Mouse (Mus musculus) limb, embryonic 13.5 days (tissue): ENCODE results near the gene Gm27021. TPM values are rescaled to one million over a fixed set of nuclear protein-coding genes. Genes with fewer than 3 reads are reported as not detected.

Experiments
- ATAC-seq: fragments of 200-750 bp; cut with Nextera tagmentation; 2 replicates; pipeline ENCODE4 v1.8.0; 2017; ENCODE audit warnings: low read depth, moderate number of reproducible peaks, moderate TSS enrichment; ENCODE audit not compliant: low FRiP score
- H3K27ac ChIP-seq: fragments of 300-500 bp; sonication (generic); 2 replicates; pipeline ENCODE4 v1.5.1; 2015; ENCODE audit warnings: inconsistent platforms, mild to moderate bottlenecking, moderate library complexity
- H3K27me3 ChIP-seq: fragments of 300-500 bp; sonication (generic); 2 replicates; pipeline ENCODE4 v1.6.1; 2015; ENCODE audit warnings: mild to moderate bottlenecking, inconsistent platforms
- H3K36me3 ChIP-seq: fragments of 300-500 bp; sonication (generic); 2 replicates; pipeline ENCODE4 v1.6.1; 2015; ENCODE audit warnings: inconsistent platforms, mild to moderate bottlenecking, moderate library complexity
- H3K4me1 ChIP-seq: fragments of 300-500 bp; sonication (generic); 2 replicates; pipeline ENCODE4 v1.6.1; 2015; ENCODE audit warnings: inconsistent platforms
- H3K4me2 ChIP-seq: fragments of 300-500 bp; sonication (generic); replicated peaks from 2 replicates; pipeline ENCODE4 v1.6.1; 2015; ENCODE audit warnings: inconsistent platforms, mild to moderate bottlenecking, moderate library complexity
- H3K4me3 ChIP-seq: fragments of 300-500 bp; sonication (generic); 2 replicates; pipeline ENCODE4 v1.5.1; 2015; ENCODE audit warnings: moderate library complexity, mild to moderate bottlenecking, inconsistent platforms
- H3K9ac ChIP-seq: fragments of 300-500 bp; sonication (generic); 2 replicates; pipeline ENCODE4 v1.6.1; 2015; ENCODE audit warnings: mild to moderate bottlenecking, inconsistent platforms
- H3K9me3 ChIP-seq: fragments of 300-500 bp; sonication (generic); 2 replicates; pipeline ENCODE4 v1.6.1; 2016; ENCODE audit warnings: inconsistent platforms
- WGBS: fragments of 180-500 bp; shearing (Covaris S2); methylation state at CpG from one replicate; pipeline ENCODE4 v1.1.7; 2015; 5-methylcytosine and 5-hydroxymethylcytosine counted together
- polyA plus RNA-seq: library from polyadenylated mRNA; unstranded; fragments of >200 nt; fragmentation: Nextera tagmentation; extraction: Ambion mirVana; gene quantifications from 2 replicates; pipeline ENCODE4 v1.2.1, GENCODE M21; 2015

Gene Gm27021
- polyA plus RNA-seq, 1 experiment from 2014 or later: 5.5 TPM

GRCm38 (mm10) chr8:120614491-120614890 lies 53.4 kb downstream of the Gm27021 start:
- Histone ChIP-seq H3K27ac (no peak overlapping the region), H3K9me3 (no peaks in the 10 kb centered on the region), H3K36me3 (no peaks in the 10 kb centered on the region), H3K4me2 (no peak overlapping the region), H3K4me3 (no peak overlapping the region), H3K27me3 (no peaks in the 10 kb centered on the region), H3K9ac (no peak overlapping the region), H3K4me1 (no peaks in the 10 kb centered on the region; the same call in none of the 2 replicates)
- 82% methylated on average over 3 of the region's 3 CpGs for whole genome bisulfite sequencing
- no peak for ATAC-seq

- no peak for ATAC-seq
- H3K36me3 ChIP-seq: no peaks in the 10 kb centered on the region
- H3K9me3 ChIP-seq: no peaks in the 10 kb centered on the region
- no peaks in the 10 kb centered on the region for H3K27me3 ChIP-seq
- H3K4me2 ChIP-seq: no peak overlapping the region
- H3K4me1 ChIP-seq: peaks cover 2% of the 10 kb centered on the region; the same call in 1 of the 2 replicates
- H3K27ac ChIP-seq: no peak overlapping the region
- WGBS: 82% methylated on average over 6 of the region's 6 CpGs
- no peak overlapping the region for H3K4me3 ChIP-seq
- no peak overlapping the region; the same call in 1 of the 2 replicates for H3K9ac ChIP-seq
Observed at GRCm38 (mm10) chr8:120610824-120611223, 57.1 kb downstream of the Gm27021 start.

GRCm38 (mm10) chr8:120607885-120608284 lies 60.0 kb downstream of the Gm27021 start:
- Histone ChIP-seq H3K9me3 (no peaks in the 10 kb centered on the region), H3K9ac (no peak overlapping the region), H3K36me3 (no peaks in the 10 kb centered on the region), H3K27ac (no peak overlapping the region), H3K4me2 (no peak overlapping the region), H3K4me3 (no peak overlapping the region), H3K27me3 (no peaks in the 10 kb centered on the region), H3K4me1 (peaks cover 3% of the 10 kb centered on the region)
- ATAC-seq: no peak
- WGBS: 15% methylated on average over 7 of the region's 7 CpGs

- H3K4me1 ChIP-seq: peaks cover 8% of the 10 kb centered on the region
- H3K27ac ChIP-seq: no peak overlapping the region
- H3K36me3 ChIP-seq: no peaks in the 10 kb centered on the region
- no peak overlapping the region for H3K9ac ChIP-seq
- 85% methylated on average over 9 of the region's 9 CpGs for WGBS
- no peak overlapping the region for H3K4me2 ChIP-seq
- no peaks in the 10 kb centered on the region for H3K9me3 ChIP-seq
- no peaks in the 10 kb centered on the region for H3K27me3 ChIP-seq
- H3K4me3 ChIP-seq: no peak overlapping the region
- no peak for ATAC-seq
Observed at GRCm38 (mm10) chr8:120607460-120607859, 60.4 kb downstream of the Gm27021 start.

- peak overlapping the region; percentile 0; the same call in 1 of the 2 replicates for H3K27ac ChIP-seq
- H3K4me3 ChIP-seq: no peak overlapping the region
- no peaks in the 10 kb centered on the region for H3K27me3 ChIP-seq
- H3K9me3 ChIP-seq: no peaks in the 10 kb centered on the region
- WGBS: 35% methylated on average over 6 of the region's 6 CpGs
- H3K4me2 ChIP-seq: no peak overlapping the region
- ATAC-seq: 0 out of 2 replicates have a peak, but pooled peaks have one; percentile 29
- no peaks in the 10 kb centered on the region for H3K36me3 ChIP-seq
- H3K4me1 ChIP-seq: peaks cover 17% of the 10 kb centered on the region
- H3K9ac ChIP-seq: 0 out of 2 replicates have a peak overlapping the region, but pooled peaks have one; percentile 27
Observed at GRCm38 (mm10) chr8:120602672-120603071, 65.2 kb downstream of the Gm27021 start.

- 51% methylated on average over 7 of the region's 7 CpGs for WGBS
- no peak overlapping the region for H3K4me2 ChIP-seq
- no peaks in the 10 kb centered on the region for H3K36me3 ChIP-seq
- ATAC-seq: no peak
- no peak overlapping the region for H3K27ac ChIP-seq
- H3K27me3 ChIP-seq: no peaks in the 10 kb centered on the region
- H3K4me3 ChIP-seq: no peak overlapping the region
- no peaks in the 10 kb centered on the region for H3K9me3 ChIP-seq
- H3K4me1 ChIP-seq: peaks cover 17% of the 10 kb centered on the region
- H3K9ac ChIP-seq: no peak overlapping the region
Observed at GRCm38 (mm10) chr8:120599504-120599903, 68.4 kb downstream of the Gm27021 start.

- Histone ChIP-seq H3K27ac (0 out of 2 replicates have a peak overlapping the region, but pooled peaks have one; percentile 44), H3K36me3 (no peaks in the 10 kb centered on the region), H3K4me2 (peak overlapping the region; percentile 50), H3K9ac (peak overlapping the region; percentile 53; the same call in 1 of the 2 replicates), H3K4me1 (peaks cover 17% of the 10 kb centered on the region), H3K27me3 (no peaks in the 10 kb centered on the region), H3K4me3 (peak overlapping the region; percentile 10; the same call in 1 of the 2 replicates), H3K9me3 (no peaks in the 10 kb centered on the region)
- 20% methylated on average over 24 of the region's 24 CpGs for WGBS
- peak; percentile 62 for ATAC-seq
Observed at GRCm38 (mm10) chr8:120598579-120598978, 69.3 kb downstream of the Gm27021 start.

- Histone ChIP-seq H3K9ac (no peak overlapping the region), H3K27ac (no peak overlapping the region), H3K9me3 (no peaks in the 10 kb centered on the region), H3K27me3 (no peaks in the 10 kb centered on the region), H3K4me1 (peaks cover 8% of the 10 kb centered on the region), H3K4me2 (no peak overlapping the region), H3K4me3 (no peak overlapping the region), H3K36me3 (no peaks in the 10 kb centered on the region)
- WGBS: 14% methylated on average over 5 of the region's 5 CpGs
- no peak for ATAC-seq
Observed at GRCm38 (mm10) chr8:120595963-120596362, 71.9 kb downstream of the Gm27021 start.

- H3K9me3 ChIP-seq: no peaks in the 10 kb centered on the region
- H3K9ac ChIP-seq: no peak overlapping the region
- H3K4me3 ChIP-seq: no peak overlapping the region
- 92% methylated on average over 5 of the region's 5 CpGs for WGBS
- peaks cover 14% of the 10 kb centered on the region for H3K4me1 ChIP-seq
- no peak overlapping the region for H3K27ac ChIP-seq
- no peak overlapping the region for H3K4me2 ChIP-seq
- no peak for ATAC-seq
- no peaks in the 10 kb centered on the region for H3K36me3 ChIP-seq
- no peaks in the 10 kb centered on the region for H3K27me3 ChIP-seq
Observed at GRCm38 (mm10) chr8:120594571-120594970, 73.3 kb downstream of the Gm27021 start.

- H3K4me1 ChIP-seq: peaks cover 22% of the 10 kb centered on the region
- H3K27me3 ChIP-seq: no peaks in the 10 kb centered on the region
- H3K9ac ChIP-seq: no peak overlapping the region
- no peak overlapping the region for H3K27ac ChIP-seq
- H3K4me2 ChIP-seq: no peak overlapping the region
- 76% methylated on average over 10 of the region's 10 CpGs for WGBS
- no peaks in the 10 kb centered on the region for H3K9me3 ChIP-seq
- H3K36me3 ChIP-seq: 0 out of 2 replicates have a peak, but pooled peaks cover 3% of the 10 kb centered on the region
- ATAC-seq: no peak
- H3K4me3 ChIP-seq: no peak overlapping the region
Observed at GRCm38 (mm10) chr8:120591587-120592292, 76.1 kb downstream of the Gm27021 start.

GRCm38 (mm10) chr8:120589921-120590320 lies 78.0 kb downstream of the Gm27021 start:
- Histone ChIP-seq H3K4me1 (peaks cover 22% of the 10 kb centered on the region), H3K9ac (peak overlapping the region; percentile 55; the same call in 1 of the 2 replicates), H3K36me3 (peaks cover 18% of the 10 kb centered on the region), H3K27ac (peak overlapping the region; percentile 3; the same call in 1 of the 2 replicates), H3K27me3 (no peaks in the 10 kb centered on the region), H3K9me3 (no peaks in the 10 kb centered on the region), H3K4me2 (peak overlapping the region; percentile 66), H3K4me3 (peak overlapping the region; percentile 51)
- ATAC-seq: no peak
- WGBS: 63% methylated on average over 2 of the region's 2 CpGs

GRCm38 (mm10) chr8:120588908-120589771 lies 78.7 kb downstream of the Gm27021 start, which contains the start of gene Gins2:
TSS of gene Gins2 (minus strand) at chr8:120589304.
- H3K4me2 ChIP-seq: peak within 1 kb of the TSS; percentile 88
- no peaks in the 10 kb centered on the region for H3K27me3 ChIP-seq
- peak within 1 kb of the TSS; percentile 77 for H3K4me3 ChIP-seq
- ATAC-seq: peak; percentile 99
- H3K36me3 ChIP-seq: peaks cover 25% of the 10 kb centered on the region
- no peaks in the 10 kb centered on the region for H3K9me3 ChIP-seq
- peaks cover 22% of the 10 kb centered on the region for H3K4me1 ChIP-seq
- peak within 1 kb of the TSS; percentile 84 for H3K9ac ChIP-seq
- under 1% methylated on average over 67 of the region's 67 CpGs for WGBS
- peak within 1 kb of the TSS; percentile 73; the same call in 1 of the 2 replicates for H3K27ac ChIP-seq
